Mouse (Mus musculus): ENCODE results near the gene Rps6ka5.

- TF ChIP-seq POLR2A (IDR thresholded peaks at IDR 0.05; ENCODE audit: low read depth, low read length) = no peak
- TF ChIP-seq CTCF (IDR thresholded peaks at IDR 0.05; ENCODE audit: extremely low read depth, insufficient read depth, insufficient read length, insufficient replicate concordance) = no peak
Measured at GRCm38 (mm10) chr12:100515493-100515892, 211.3 kb downstream of the Rps6ka5 start.
